Mouse (Mus musculus) adrenal gland, adult 2 months (tissue): ENCODE measurements at regions not wholly inside any gene's neighbourhood (a gene's known extent, or its start where the extent isn't known, plus 50 kb on each side); places are given as distances from the start of the nearest gene placed in this dataset.
A peak's percentile ranks its signal among the peaks of the same experiment; 100 is the strongest.

ENCODE experiments used
- DNase-seq: peaks from one replicate; pipeline ENCODE4 v3.0.0; 2021

DNA sequence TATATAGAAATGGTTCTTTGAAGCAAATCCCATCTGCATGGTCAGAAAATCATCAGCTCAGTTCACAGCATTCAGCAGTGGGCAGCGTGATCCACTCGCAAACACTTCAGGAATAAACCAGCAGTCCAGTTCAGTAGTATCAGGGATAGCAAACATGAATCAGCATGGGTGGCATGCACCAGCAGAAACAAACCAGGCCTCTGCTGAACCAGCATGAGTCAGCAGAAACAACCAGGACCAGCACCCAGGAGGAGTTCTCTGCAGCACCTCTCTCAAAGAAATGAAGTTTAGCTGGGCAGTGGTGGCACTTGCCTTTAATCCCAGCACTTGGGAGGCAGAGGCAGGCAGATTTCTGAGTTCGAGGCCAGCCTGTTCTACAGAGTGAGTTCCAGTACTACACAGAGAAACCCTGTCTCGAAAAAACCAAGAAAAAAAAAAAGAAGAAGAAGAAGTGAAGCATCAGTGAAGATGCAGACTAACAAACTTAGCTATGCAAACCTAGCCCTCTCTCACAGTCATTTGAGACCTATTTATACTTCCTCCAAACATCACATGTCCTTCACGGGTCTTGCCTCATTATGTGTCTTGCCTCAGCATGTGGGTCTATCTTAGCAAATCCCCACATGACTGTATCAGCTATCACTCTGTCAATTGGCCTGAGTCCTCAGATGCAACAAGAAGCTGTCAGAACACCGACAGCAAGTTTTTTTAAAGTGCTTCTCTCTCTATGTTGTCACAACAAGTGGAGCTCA lies 80.2 kb downstream of the Fthl17a start:
- DNase-seq, result peak; percentile 10

- no peak for DNase-seq
Measured at GRCm38 (mm10) chrX:85343517-85343916, 94.0 kb downstream of the Fthl17a start.

DNA sequence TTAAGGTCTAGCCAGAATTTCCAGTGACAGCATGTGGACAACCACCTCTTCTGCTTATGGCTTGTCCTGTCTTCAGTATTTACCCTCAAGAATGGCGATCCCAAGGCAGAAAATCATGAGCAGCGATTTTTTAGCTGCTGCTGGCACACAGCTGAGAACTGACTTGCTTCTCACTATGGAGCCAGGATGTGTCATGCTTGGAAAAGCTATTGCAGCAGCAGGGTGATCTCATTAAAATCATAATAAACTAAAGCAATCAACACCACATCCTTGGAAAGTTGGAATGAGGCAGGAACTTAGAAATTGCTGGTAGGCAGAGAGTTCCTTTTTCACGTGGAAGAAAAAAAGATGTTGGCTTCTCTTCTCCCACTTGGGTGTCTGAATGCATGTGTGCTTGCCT lies 125.8 kb downstream of the Fthl17a start:
- DNase-seq, result no peak

DNA sequence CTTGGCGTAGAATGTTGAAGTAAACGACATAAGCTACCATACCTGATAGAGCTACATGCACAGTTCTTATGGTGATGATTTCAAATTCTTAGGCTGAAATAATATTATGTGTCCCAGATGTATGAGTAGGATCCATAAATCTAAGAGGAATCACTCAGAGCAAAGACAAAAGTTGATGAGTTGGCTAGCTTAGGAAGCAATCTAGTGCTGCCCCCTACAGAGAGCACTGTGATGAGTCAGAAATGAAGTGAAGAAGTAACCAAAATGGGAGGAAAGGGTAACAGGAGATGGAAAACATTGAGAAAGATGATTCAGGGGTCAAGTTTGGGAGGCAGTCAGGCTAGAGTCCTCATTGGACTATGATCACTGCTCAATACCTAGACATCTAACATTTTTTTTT lies 135.0 kb downstream of the Fthl17a start:
- DNase-seq, result no peak
